Mouse (Mus musculus): Measurements from ENCODE around the gene Pcbp3. TPM values are rescaled to one million over a fixed set of nuclear protein-coding genes. Genes with fewer than 3 reads are reported as not detected.

The Pcbp3 gene
- polyA plus RNA-seq, 1 experiment = 4.5 TPM

DNA sequence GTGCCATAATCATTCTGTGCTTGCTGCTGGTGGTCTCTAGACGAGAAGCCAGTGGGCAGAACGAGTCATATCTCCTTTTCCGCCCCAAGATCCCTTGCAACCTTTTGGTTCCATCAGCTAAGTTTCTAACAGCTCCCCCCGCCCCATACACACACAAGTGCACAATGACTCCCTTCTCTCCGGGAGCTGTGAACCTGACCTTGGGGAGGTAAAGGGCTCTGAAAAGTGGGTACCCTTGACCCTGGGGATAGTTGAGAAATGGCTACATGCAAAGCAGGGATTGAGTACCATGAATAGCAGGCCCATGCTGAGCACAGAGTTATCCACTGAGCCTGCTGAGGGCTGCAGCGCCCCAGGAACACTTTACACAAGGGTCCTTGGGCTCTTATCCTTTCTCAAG lies 229.3 kb downstream of the Pcbp3 start:
- TF ChIP-seq POLR2A (IDR thresholded peaks at IDR 0.05; ENCODE audit: low read depth, low read length) = no peak
- TF ChIP-seq CTCF (IDR thresholded peaks at IDR 0.05; ENCODE audit: extremely low read depth, insufficient read length, insufficient replicate concordance, low read depth, low read length) = no peak

DNA sequence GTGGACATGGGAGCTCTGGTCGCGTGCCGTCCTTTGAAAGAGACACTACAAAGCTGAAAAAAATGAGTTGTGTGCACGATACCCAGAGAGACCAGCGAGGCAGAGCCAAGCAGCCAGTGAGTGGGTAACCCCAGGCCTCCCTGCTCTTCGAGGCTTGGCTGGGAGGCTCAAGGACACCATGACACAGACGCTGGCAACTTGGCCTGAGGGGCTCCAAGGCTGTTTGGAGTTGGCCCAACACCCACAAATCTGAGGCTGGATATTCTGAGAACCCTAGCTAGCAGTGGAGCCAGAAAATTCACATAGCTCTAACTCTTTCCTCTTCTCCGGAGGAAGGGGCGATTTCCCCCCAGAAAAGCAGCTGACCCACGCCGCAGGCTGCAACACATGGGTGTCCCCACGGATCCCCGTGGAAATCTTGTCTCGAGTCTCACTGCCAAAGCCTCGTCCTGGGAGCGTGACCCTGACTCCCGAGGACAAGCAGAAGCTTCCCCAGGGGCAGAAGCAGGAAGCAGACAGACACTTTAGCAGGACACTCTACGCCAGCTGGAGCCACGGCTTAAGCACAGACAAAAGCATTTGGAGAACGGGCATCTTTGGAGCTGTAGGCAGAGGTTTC lies 230.0 kb downstream of the Pcbp3 start:
- WGBS = 68% methylated on average over 20 of the region's 20 CpGs
- Histone ChIP-seq H3K4me1 (ENCODE audit: control insufficient read depth, insufficient read depth, insufficient read length, low read length) (no peaks in the 10 kb centered on the region), H3K4me3 (ENCODE audit: low read depth, low read length) (no peak overlapping the region), H3K36me3 (ENCODE audit: control insufficient read depth, insufficient read depth, low read length) (no peaks in the 10 kb centered on the region), H3K27ac (ENCODE audit: insufficient read depth, low read depth, low read length) (peak overlapping the region; percentile 56), H3K27me3 (ENCODE audit: control insufficient read depth, insufficient read depth, low read length) (peaks cover 2% of the 10 kb centered on the region; the same call in 1 of the 2 replicates)
- TF ChIP-seq CTCF (IDR thresholded peaks at IDR 0.05; ENCODE audit: extremely low read depth, insufficient read length, insufficient replicate concordance, low read depth, low read length) (no peak), POLR2A (IDR thresholded peaks at IDR 0.05; ENCODE audit: low read depth, low read length) (no peak)

More for the DNA sequence above, 229.3 kb downstream of the Pcbp3 start:
- Histone ChIP-seq H3K4me3 (ENCODE audit: low read depth, low read length) (no peak overlapping the region), H3K36me3 (ENCODE audit: control insufficient read depth, insufficient read depth, low read length) (no peaks in the 10 kb centered on the region), H3K27ac (ENCODE audit: insufficient read depth, low read depth, low read length) (peak overlapping the region; percentile 56), H3K4me1 (ENCODE audit: control insufficient read depth, insufficient read depth, insufficient read length, low read length) (no peaks in the 10 kb centered on the region), H3K27me3 (ENCODE audit: control insufficient read depth, insufficient read depth, low read length) (peaks cover 2% of the 10 kb centered on the region; the same call in 1 of the 2 replicates)
- WGBS = 59% methylated on average over 6 of the region's 6 CpGs

DNA sequence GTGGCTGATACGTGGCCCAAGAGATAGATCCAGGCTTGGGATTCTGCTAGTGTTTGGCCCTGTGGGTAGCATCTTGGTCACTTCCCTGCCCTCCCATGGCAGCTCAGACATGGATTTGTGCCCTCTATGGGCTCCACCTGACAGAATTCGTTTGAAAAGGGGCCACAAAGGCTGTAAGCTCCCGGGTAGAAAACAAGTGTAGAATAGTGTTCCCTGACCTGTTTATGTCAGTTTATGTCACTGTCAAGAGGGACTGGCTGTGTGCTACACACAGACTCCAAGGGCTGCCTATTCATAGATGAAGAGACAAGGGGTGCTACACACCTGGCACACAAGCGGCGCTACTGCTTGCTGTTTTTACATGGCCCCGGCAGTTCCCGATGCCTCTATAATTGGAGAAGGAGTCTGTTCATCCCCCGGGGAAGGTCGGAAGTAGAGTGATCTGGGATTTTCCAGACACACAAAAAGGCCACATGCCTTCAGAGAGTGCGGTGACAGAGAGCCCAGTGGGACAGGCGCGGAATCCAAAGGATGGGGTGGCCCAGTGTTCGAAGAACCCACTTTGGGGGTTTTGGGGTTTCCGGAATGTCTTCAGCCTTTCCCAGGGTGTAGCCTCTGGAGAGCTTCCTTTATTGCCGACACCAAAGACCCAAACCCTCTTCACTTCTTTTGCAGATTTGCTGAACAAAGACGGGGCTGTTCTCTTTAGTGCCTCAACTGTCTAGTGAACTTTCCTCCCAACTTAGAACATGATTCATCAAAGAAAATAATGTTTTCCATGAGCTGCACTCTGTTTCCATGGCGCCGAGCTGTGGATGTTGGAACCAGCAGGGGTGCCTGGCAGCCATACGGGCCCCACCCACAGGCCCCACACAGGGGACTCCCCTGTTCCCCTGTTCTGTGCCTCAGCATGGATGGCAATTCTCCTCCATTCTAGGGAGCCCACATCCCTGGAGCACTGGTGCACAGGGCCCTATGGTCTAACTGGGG lies 231.8 kb downstream of the Pcbp3 start:
- H3K27me3 ChIP-seq (ENCODE audit: control insufficient read depth, insufficient read depth, low read length) = peaks cover 2% of the 10 kb centered on the region; the same call in 1 of the 2 replicates
- no peak overlapping the region for H3K27ac ChIP-seq (ENCODE audit: insufficient read depth, low read depth, low read length)
- H3K4me3 ChIP-seq (ENCODE audit: low read depth, low read length) = no peak overlapping the region
- TF ChIP-seq CTCF (IDR thresholded peaks at IDR 0.05; ENCODE audit: extremely low read depth, insufficient read length, insufficient replicate concordance, low read depth, low read length) (no peak), POLR2A (IDR thresholded peaks at IDR 0.05; ENCODE audit: low read depth, low read length) (no peak)
- H3K4me1 ChIP-seq (ENCODE audit: control insufficient read depth, insufficient read depth, insufficient read length, low read length) = no peaks in the 10 kb centered on the region
- 74% methylated on average over 19 of the region's 19 CpGs for WGBS
- H3K36me3 ChIP-seq (ENCODE audit: control insufficient read depth, insufficient read depth, low read length) = no peaks in the 10 kb centered on the region

DNA sequence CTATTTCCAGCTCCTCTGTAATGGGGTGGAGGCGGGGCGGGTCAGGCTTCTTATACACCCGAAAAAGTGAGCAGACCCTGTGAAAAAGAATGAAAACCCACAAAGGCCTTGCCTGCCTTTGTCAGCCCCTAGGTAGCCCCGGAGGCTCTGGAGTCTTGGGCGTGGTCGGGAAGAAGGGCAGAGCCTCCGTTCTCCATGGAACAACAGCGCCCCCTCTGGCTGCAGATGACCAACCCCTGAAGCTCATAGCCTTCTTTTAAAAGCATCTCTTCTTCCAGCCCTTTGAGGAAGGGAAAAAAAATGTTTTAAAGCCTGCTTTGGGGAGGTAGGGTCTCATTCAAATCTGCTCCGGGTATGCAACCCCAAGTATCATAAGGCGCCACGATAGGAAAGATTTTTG lies 233.3 kb downstream of the Pcbp3 start:
- TF ChIP-seq CTCF (IDR thresholded peaks at IDR 0.05; ENCODE audit: extremely low read depth, insufficient read length, insufficient replicate concordance, low read depth, low read length) (peak; percentile 56; the same call in 1 of the 2 replicates), POLR2A (IDR thresholded peaks at IDR 0.05; ENCODE audit: low read depth, low read length) (no peak; the same call in 1 of the 2 replicates)
- WGBS = 21% methylated on average over 11 of the region's 11 CpGs

DNA sequence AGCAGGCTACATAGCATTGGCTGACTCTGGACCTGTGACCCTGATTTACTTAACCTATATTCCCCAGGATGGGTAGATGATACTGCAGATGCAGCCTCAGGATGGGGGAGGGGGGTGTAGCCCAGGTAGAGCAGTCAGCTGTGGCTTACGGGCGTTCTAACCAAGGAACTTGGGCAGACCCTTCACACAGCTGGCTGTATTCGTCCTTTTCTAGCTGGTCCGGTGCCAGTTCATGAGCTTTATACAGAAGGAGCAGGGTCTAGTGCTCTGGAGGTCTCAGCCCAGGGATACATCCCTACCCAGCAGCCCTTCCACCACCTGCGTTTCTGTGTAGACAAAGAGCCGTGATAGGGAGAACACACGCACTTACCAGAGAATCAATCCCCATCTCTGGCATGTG lies 234.4 kb downstream of the Pcbp3 start:
- Histone ChIP-seq H3K4me3 (ENCODE audit: low read depth, low read length) (no peak overlapping the region), H3K36me3 (ENCODE audit: control insufficient read depth, insufficient read depth, low read length) (no peaks in the 10 kb centered on the region), H3K4me1 (ENCODE audit: control insufficient read depth, insufficient read depth, insufficient read length, low read length) (peaks cover 2% of the 10 kb centered on the region; the same call in 1 of the 2 replicates), H3K27me3 (ENCODE audit: control insufficient read depth, insufficient read depth, low read length) (peaks cover 2% of the 10 kb centered on the region; the same call in 1 of the 2 replicates), H3K27ac (ENCODE audit: insufficient read depth, low read depth, low read length) (no peak overlapping the region)
- TF ChIP-seq CTCF (IDR thresholded peaks at IDR 0.05; ENCODE audit: extremely low read depth, insufficient read length, insufficient replicate concordance, low read depth, low read length) = no peak
- TF ChIP-seq POLR2A (IDR thresholded peaks at IDR 0.05; ENCODE audit: low read depth, low read length) = no peak
- WGBS = 82% methylated on average over 7 of the region's 7 CpGs

More for the DNA sequence above, 233.3 kb downstream of the Pcbp3 start:
- no peaks in the 10 kb centered on the region for H3K4me1 ChIP-seq (ENCODE audit: control insufficient read depth, insufficient read depth, insufficient read length, low read length)
- H3K27ac ChIP-seq (ENCODE audit: insufficient read depth, low read depth, low read length) = no peak overlapping the region
- H3K4me3 ChIP-seq (ENCODE audit: low read depth, low read length) = no peak overlapping the region
- peaks cover 2% of the 10 kb centered on the region; the same call in 1 of the 2 replicates for H3K27me3 ChIP-seq (ENCODE audit: control insufficient read depth, insufficient read depth, low read length)
- no peaks in the 10 kb centered on the region for H3K36me3 ChIP-seq (ENCODE audit: control insufficient read depth, insufficient read depth, low read length)

DNA sequence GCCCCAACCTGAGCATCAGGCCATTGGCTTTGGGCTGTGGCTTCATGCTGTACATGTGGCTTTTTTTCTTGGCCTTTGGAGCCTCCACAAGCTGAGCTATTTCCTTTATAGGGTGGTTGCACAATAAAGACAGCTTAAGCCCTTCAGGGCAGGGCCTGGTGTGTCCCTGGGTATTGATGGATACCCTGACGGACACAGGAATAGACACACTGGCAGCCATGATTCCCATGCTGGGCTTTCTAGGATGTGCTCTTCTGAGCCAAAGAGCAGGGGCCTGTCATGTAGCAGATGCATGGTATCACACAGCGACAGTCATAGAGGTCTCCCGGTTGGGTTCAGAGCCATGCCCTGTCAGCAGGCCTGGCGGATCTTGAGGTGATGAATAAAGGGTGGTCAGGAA lies 234.8 kb downstream of the Pcbp3 start:
- Histone ChIP-seq H3K4me3 (ENCODE audit: low read depth, low read length) (no peak overlapping the region), H3K4me1 (ENCODE audit: control insufficient read depth, insufficient read depth, insufficient read length, low read length) (peaks cover 2% of the 10 kb centered on the region; the same call in 1 of the 2 replicates), H3K36me3 (ENCODE audit: control insufficient read depth, insufficient read depth, low read length) (no peaks in the 10 kb centered on the region), H3K27ac (ENCODE audit: insufficient read depth, low read depth, low read length) (no peak overlapping the region), H3K27me3 (ENCODE audit: control insufficient read depth, insufficient read depth, low read length) (peaks cover 2% of the 10 kb centered on the region; the same call in 1 of the 2 replicates)
- 87% methylated on average over 4 of the region's 4 CpGs for WGBS
- no peak for TF ChIP-seq CTCF (IDR thresholded peaks at IDR 0.05; ENCODE audit: extremely low read depth, insufficient read length, insufficient replicate concordance, low read depth, low read length)
- no peak for TF ChIP-seq POLR2A (IDR thresholded peaks at IDR 0.05; ENCODE audit: low read depth, low read length)
